Mouse (Mus musculus): Measurements from ENCODE around the gene Olfr1393. TPM values are rescaled to one million over a fixed set of nuclear protein-coding genes. Genes with fewer than 3 reads are reported as not detected.

The Olfr1393 gene
- polyA plus RNA-seq (2012; rRNA removed), result 0.08 TPM in 1 of 2 replicates, not detected in the other

- Histone ChIP-seq H3K27ac (ENCODE audit: insufficient read depth, low read length) (no peak within 1 kb of the TSS), H3K4me3 (replicated peaks; ENCODE audit: insufficient read depth, low read depth, low read length) (no peak within 1 kb of the TSS), H3K4me1 (ENCODE audit: control insufficient read depth, insufficient read depth, low read length) (no peaks in the 10 kb centered on the region), H3K27me3 (ENCODE audit: control insufficient read depth, insufficient read depth, low read length) (no peaks in the 10 kb centered on the region)
- 83% methylated on average over 3 of the region's 3 CpGs for WGBS
- no peak for DNase-seq
- no peak for TF ChIP-seq POLR2A (IDR thresholded peaks at IDR 0.05; ENCODE audit: borderline replicate concordance, insufficient read depth, low read length)
- no peak for TF ChIP-seq CTCF (IDR thresholded peaks at IDR 0.05; ENCODE audit: borderline replicate concordance, insufficient read depth, low read depth, low read length)
These were observed at the start of gene Olfr1393 for GRCm38 (mm10) chr11:49278222-49278621. TSS of gene Olfr1393 (plus strand) at chr11:49278304.

- no peak for DNase-seq
- 76% methylated on average over 3 of the region's 3 CpGs for WGBS
These were observed 45.3 kb upstream of the Olfr1393 start for GRCm38 (mm10) chr11:49232781-49233180.

DNA sequence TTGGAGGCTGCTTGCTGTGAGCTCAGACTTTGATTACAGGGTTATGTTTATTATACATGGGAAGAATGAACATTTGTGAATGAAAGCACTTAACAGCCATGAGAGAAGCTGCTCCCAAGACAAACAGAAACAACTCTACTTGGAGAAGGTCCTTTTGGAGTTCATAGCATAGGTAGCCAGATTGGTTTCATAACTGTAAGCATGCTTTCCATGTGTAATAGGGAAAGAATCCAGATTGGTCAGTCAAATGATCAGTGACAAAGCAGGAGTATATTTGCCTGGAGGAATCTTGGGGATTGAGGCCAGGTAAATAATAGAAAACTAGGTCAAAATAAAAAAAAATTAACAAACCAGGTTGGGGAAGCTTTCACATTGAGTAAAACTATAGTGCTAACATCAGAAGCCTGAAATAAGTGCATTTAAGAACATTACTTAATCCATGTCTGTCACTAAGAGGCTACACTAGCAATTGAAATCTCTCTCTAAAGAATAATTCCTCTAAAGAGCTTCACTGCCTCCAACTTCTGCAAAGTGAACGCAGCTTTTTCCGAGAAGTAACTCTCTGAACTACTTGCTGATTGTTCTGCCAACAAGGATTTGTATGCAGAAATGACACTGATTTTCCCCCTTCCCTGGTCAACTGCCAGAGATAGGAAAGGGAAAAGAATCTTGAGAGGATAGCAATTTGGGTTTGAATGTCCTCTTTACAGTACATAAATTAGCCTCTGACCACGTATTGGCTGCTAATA is 42.5 kb upstream of the Olfr1393 start:
- Histone ChIP-seq H3K27ac (ENCODE audit: insufficient read depth, low read length) (no peak overlapping the region), H3K4me1 (ENCODE audit: control insufficient read depth, insufficient read depth, low read length) (no peaks in the 10 kb centered on the region), H3K27me3 (ENCODE audit: control insufficient read depth, insufficient read depth, low read length) (no peaks in the 10 kb centered on the region), H3K4me3 (replicated peaks; ENCODE audit: insufficient read depth, low read depth, low read length) (no peak overlapping the region)
- 63% methylated on average over 3 of the region's 3 CpGs for WGBS
- TF ChIP-seq POLR2A (IDR thresholded peaks at IDR 0.05; ENCODE audit: borderline replicate concordance, insufficient read depth, low read length), result no peak
- TF ChIP-seq CTCF (IDR thresholded peaks at IDR 0.05; ENCODE audit: borderline replicate concordance, insufficient read depth, low read depth, low read length), result no peak
- no peak for DNase-seq

More at GRCm38 (mm10) chr11:49232781-49233180, 45.3 kb upstream of the Olfr1393 start:
- Histone ChIP-seq H3K27ac (ENCODE audit: insufficient read depth, low read length) (no peak overlapping the region), H3K27me3 (ENCODE audit: control insufficient read depth, insufficient read depth, low read length) (no peaks in the 10 kb centered on the region), H3K4me1 (ENCODE audit: control insufficient read depth, insufficient read depth, low read length) (no peaks in the 10 kb centered on the region), H3K4me3 (replicated peaks; ENCODE audit: insufficient read depth, low read depth, low read length) (no peak overlapping the region)
- TF ChIP-seq POLR2A (IDR thresholded peaks at IDR 0.05; ENCODE audit: borderline replicate concordance, insufficient read depth, low read length) (no peak), CTCF (IDR thresholded peaks at IDR 0.05; ENCODE audit: borderline replicate concordance, insufficient read depth, low read depth, low read length) (no peak)

- Histone ChIP-seq H3K4me3 (replicated peaks; ENCODE audit: insufficient read depth, low read depth, low read length) (no peak overlapping the region), H3K27ac (ENCODE audit: insufficient read depth, low read length) (no peak overlapping the region), H3K27me3 (ENCODE audit: control insufficient read depth, insufficient read depth, low read length) (no peaks in the 10 kb centered on the region), H3K4me1 (ENCODE audit: control insufficient read depth, insufficient read depth, low read length) (no peaks in the 10 kb centered on the region)
- 70% methylated on average over 1 of the region's 1 CpGs for WGBS
- no peak for DNase-seq
- TF ChIP-seq POLR2A (IDR thresholded peaks at IDR 0.05; ENCODE audit: borderline replicate concordance, insufficient read depth, low read length), result no peak
- no peak for TF ChIP-seq CTCF (IDR thresholded peaks at IDR 0.05; ENCODE audit: borderline replicate concordance, insufficient read depth, low read depth, low read length)
These were observed 41.2 kb upstream of the Olfr1393 start for GRCm38 (mm10) chr11:49236891-49237290.

DNA sequence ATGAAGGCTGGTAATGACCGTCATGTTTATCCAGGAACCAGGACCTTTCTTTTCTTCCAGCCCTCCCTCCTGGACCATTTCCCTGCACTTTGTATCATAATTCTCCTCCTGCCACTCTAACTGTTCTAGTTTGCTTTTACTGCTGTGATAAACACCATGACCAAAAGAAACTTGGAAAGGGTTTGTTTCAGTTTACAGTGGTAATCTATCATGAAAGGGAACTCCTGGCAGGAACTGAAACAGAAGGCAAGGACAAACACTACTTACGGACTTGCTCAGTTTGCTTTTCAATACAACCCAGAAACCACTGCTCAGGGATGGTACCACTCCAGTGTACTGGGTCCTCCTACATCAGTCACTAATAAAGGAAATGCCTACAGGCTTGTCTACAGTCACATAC is 40.6 kb upstream of the Olfr1393 start:
- Histone ChIP-seq H3K4me3 (replicated peaks; ENCODE audit: insufficient read depth, low read depth, low read length) (no peak overlapping the region), H3K4me1 (ENCODE audit: control insufficient read depth, insufficient read depth, low read length) (no peaks in the 10 kb centered on the region), H3K27ac (ENCODE audit: insufficient read depth, low read length) (no peak overlapping the region), H3K27me3 (ENCODE audit: control insufficient read depth, insufficient read depth, low read length) (no peaks in the 10 kb centered on the region)
- no peak for DNase-seq
- WGBS, result 84% methylated on average over 2 of the region's 2 CpGs
- TF ChIP-seq CTCF (IDR thresholded peaks at IDR 0.05; ENCODE audit: borderline replicate concordance, insufficient read depth, low read depth, low read length), result no peak
- TF ChIP-seq POLR2A (IDR thresholded peaks at IDR 0.05; ENCODE audit: borderline replicate concordance, insufficient read depth, low read length), result no peak

GRCm38 (mm10) chr11:49240310-49240709 is 37.8 kb upstream of the Olfr1393 start:
- H3K27me3 ChIP-seq (ENCODE audit: control insufficient read depth, insufficient read depth, low read length), result no peaks in the 10 kb centered on the region
- TF ChIP-seq POLR2A (IDR thresholded peaks at IDR 0.05; ENCODE audit: borderline replicate concordance, insufficient read depth, low read length) (no peak), CTCF (IDR thresholded peaks at IDR 0.05; ENCODE audit: borderline replicate concordance, insufficient read depth, low read depth, low read length) (no peak)
- DNase-seq, result no peak
- peaks cover 4% of the 10 kb centered on the region; the same call in 1 of the 2 replicates for H3K4me1 ChIP-seq (ENCODE audit: control insufficient read depth, insufficient read depth, low read length)
- WGBS, result 92% methylated on average over 1 of the region's 1 CpGs
- H3K27ac ChIP-seq (ENCODE audit: insufficient read depth, low read length), result no peak overlapping the region
- H3K4me3 ChIP-seq (replicated peaks; ENCODE audit: insufficient read depth, low read depth, low read length), result no peak overlapping the region

DNA sequence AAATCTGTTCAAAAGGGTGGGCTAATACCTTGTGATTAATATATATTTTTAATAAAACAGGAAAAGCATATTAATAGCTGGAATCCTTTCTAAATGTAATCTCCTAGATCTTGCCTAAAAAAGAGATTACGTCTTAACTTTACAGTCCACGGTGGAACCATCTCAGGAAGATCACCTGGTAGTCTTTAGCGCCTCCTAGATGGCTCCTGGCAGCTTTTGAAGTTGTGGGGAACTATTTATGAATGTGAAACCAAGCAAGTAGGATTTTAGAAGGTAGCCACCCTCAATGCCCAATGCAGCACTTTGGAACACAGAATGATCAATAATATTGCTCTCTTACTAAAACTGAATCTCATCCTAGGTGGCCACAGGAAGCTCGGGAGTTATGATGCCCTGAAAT is 37.2 kb upstream of the Olfr1393 start:
- Histone ChIP-seq H3K4me1 (ENCODE audit: control insufficient read depth, insufficient read depth, low read length) (peaks cover 4% of the 10 kb centered on the region; the same call in 1 of the 2 replicates), H3K4me3 (replicated peaks; ENCODE audit: insufficient read depth, low read depth, low read length) (no peak overlapping the region), H3K27me3 (ENCODE audit: control insufficient read depth, insufficient read depth, low read length) (no peaks in the 10 kb centered on the region), H3K27ac (ENCODE audit: insufficient read depth, low read length) (no peak overlapping the region)
- no peak for DNase-seq
- TF ChIP-seq POLR2A (IDR thresholded peaks at IDR 0.05; ENCODE audit: borderline replicate concordance, insufficient read depth, low read length) (no peak), CTCF (IDR thresholded peaks at IDR 0.05; ENCODE audit: borderline replicate concordance, insufficient read depth, low read depth, low read length) (no peak)
- WGBS, result 84% methylated on average over 4 of the region's 4 CpGs

DNA sequence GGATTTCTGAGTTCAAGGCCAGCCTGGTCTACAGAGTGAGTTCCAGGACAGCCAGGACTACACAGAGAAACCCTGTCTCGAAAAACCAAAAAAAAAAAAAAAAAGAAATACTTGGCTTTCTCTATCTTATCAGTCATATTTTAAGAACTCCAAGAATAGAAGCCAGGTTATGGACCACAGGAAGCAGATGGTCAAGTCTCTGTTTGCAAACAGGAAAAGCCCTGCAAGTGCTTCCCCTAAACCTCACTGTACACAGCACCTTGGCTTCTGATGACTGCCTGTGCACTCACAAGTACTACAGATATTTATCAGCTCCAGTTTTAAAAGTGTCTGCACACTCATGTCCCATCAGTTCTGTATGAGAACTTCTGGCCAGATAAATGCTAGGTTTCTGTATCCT is 36.6 kb upstream of the Olfr1393 start:
- Histone ChIP-seq H3K4me1 (ENCODE audit: control insufficient read depth, insufficient read depth, low read length) (peaks cover 4% of the 10 kb centered on the region; the same call in 1 of the 2 replicates), H3K4me3 (replicated peaks; ENCODE audit: insufficient read depth, low read depth, low read length) (no peak overlapping the region), H3K27me3 (ENCODE audit: control insufficient read depth, insufficient read depth, low read length) (no peaks in the 10 kb centered on the region), H3K27ac (ENCODE audit: insufficient read depth, low read length) (no peak overlapping the region)
- no peak for DNase-seq
- WGBS, result 64% methylated on average over 1 of the region's 1 CpGs
- TF ChIP-seq CTCF (IDR thresholded peaks at IDR 0.05; ENCODE audit: borderline replicate concordance, insufficient read depth, low read depth, low read length), result no peak
- no peak for TF ChIP-seq POLR2A (IDR thresholded peaks at IDR 0.05; ENCODE audit: borderline replicate concordance, insufficient read depth, low read length)

All from cerebellum, adult 2 months (tissue).